In the genomic region with DNA sequence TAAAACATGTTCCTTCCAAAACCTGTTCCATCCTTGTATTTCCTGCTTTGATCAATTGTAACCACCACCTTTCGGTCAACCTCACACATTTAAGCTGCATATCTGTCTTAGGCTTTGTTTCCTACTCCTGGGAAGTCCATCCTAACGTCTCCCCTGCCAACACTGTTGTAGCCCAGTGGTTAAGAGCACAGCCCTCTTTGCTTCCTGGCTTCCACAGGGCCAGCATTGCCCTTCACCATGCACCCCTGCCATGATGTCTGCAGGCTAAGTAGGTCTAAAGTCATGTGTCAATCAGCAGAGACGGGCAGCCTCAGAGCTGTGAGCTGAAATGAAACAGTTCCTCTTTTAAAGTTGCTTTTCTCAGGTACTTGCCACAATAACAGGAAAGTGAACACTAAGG, we compare ENCODE assay signal across 28 mouse cellular contexts.
"Had no signal": no experiment of that assay in that cellular context is flagged by ENCODE, and none has a peak within 500 bp of the region (broad histone marks: within the 10 kb centered on the region; RNA-seq: fewer than 3 reads in every experiment).

No protein-coding gene starts in this region.

- H3K36me3 ChIP-seq: embryonic facial prominence, embryonic 10.5 days; embryonic facial prominence, embryonic 12.5 days; embryonic facial prominence, embryonic 13.5 days; embryonic facial prominence, embryonic 15.5 days; forebrain, embryonic 10.5 days; forebrain, embryonic 12.5 days; forebrain, embryonic 15.5 days had no signal

- H3K4me1 ChIP-seq: embryonic facial prominence, embryonic 12.5 days; embryonic facial prominence, embryonic 15.5 days; forebrain, embryonic 13.5 days; forebrain, embryonic 15.5 days had no signal

- DNase-seq: cerebellum, adult 2 months; cerebellum, adult 8-10 months; cerebellum, adult 9-10 months; cerebellum, adult 9-11 months; cerebellum, postnatal 10 days; cerebellum, postnatal 14 days; cerebellum, postnatal 25 days; cerebellum, postnatal 36 days; embryo, embryonic 11 days; forebrain, postnatal 0 days; gastrocnemius, adult 2 months; gastrocnemius, postnatal 10 days; gastrocnemius, postnatal 14 days; gastrocnemius, postnatal 25 days; gastrocnemius, postnatal 36 days; heart, adult 18-20 months; heart, adult 2 months had no signal

- H3K27ac ChIP-seq: embryonic facial prominence, embryonic 10.5 days; embryonic facial prominence, embryonic 12.5 days; embryonic facial prominence, embryonic 13.5 days; embryonic facial prominence, embryonic 15.5 days; forebrain, embryonic 10.5 days; forebrain, embryonic 12.5 days; forebrain, embryonic 13.5 days; forebrain, embryonic 15.5 days; gastrocnemius, adult 2 months; heart, adult 2 months had no signal

- H3K9ac ChIP-seq: embryonic facial prominence, embryonic 12.5 days; embryonic facial prominence, embryonic 13.5 days; embryonic facial prominence, embryonic 15.5 days; forebrain, embryonic 12.5 days; forebrain, embryonic 13.5 days; forebrain, embryonic 15.5 days; forebrain, postnatal 0 days had no signal

- H3K9me3 ChIP-seq: embryonic facial prominence, embryonic 10.5 days; embryonic facial prominence, embryonic 12.5 days; embryonic facial prominence, embryonic 13.5 days; embryonic facial prominence, embryonic 15.5 days; forebrain, embryonic 10.5 days; forebrain, embryonic 12.5 days; forebrain, embryonic 13.5 days; forebrain, embryonic 15.5 days had no signal

- H3K27me3 ChIP-seq: embryonic facial prominence, embryonic 12.5 days; embryonic facial prominence, embryonic 13.5 days; embryonic facial prominence, embryonic 15.5 days; forebrain, embryonic 12.5 days; forebrain, embryonic 13.5 days; forebrain, embryonic 15.5 days had no signal

- H3K4me2 ChIP-seq: embryonic facial prominence, embryonic 12.5 days; embryonic facial prominence, embryonic 13.5 days; embryonic facial prominence, embryonic 15.5 days; forebrain, embryonic 12.5 days; forebrain, embryonic 13.5 days; forebrain, embryonic 15.5 days had no signal

- ATAC-seq: forebrain, embryonic 13.5 days; forebrain, embryonic 14.5 days; forebrain, embryonic 15.5 days; forebrain, embryonic 16.5 days; forebrain, postnatal 0 days had no signal

- H3K4me3 ChIP-seq: embryonic facial prominence, embryonic 10.5 days; embryonic facial prominence, embryonic 12.5 days; embryonic facial prominence, embryonic 13.5 days; embryonic facial prominence, embryonic 15.5 days; erythroblast, embryonic 14.5 days; forebrain, embryonic 10.5 days; forebrain, embryonic 12.5 days; forebrain, embryonic 13.5 days; forebrain, embryonic 15.5 days; gastrocnemius, adult 2 months; heart, adult 2 months had no signal
